Mouse (Mus musculus) gastrocnemius, postnatal 14 days (tissue): Measurements from ENCODE around the gene Cherp. TPM values are rescaled to one million over a fixed set of nuclear protein-coding genes. Genes with fewer than 3 reads are reported as not detected.
A peak's percentile ranks its signal among the peaks of the same experiment; 100 is the strongest.

Source experiments
- DNase-seq: peaks from one replicate; pipeline ENCODE4 v3.0.0; 2021; ENCODE audit warnings: mixed read lengths
- intact Hi-C: fragments of 180-260 bp; cut with DNase I; formaldehyde crosslinking; loops from one replicate; pipeline ENCODE4 v1.15.1; 2025; ENCODE audit warnings: low total_unique reads
- long read RNA-seq, 2 experiments: library from polyadenylated mRNA; stranded (forward); transcript quantifications; one replicate each; pipeline ENCODE4 v2.0.0; 2021
- total RNA-seq, 2 experiments: library from RNA; stranded (reverse); gene quantifications; 2 replicates each; pipeline ENCODE4 v1.2.3; 2021

The Cherp gene
- total RNA-seq, result 10 to 100 TPM; 23.0 to 26.5 TPM
- long read RNA-seq, experiment 1, transcript Cherp-207 (18 exons, 3,646 nt), result major isoform, 11 of 21 reads
- long read RNA-seq, experiment 1, partial matches to known transcripts, result 8 of 21 reads
- long read RNA-seq, experiment 1, other reads (novel, unspliced or antisense), result 2 of 21 reads
- long read RNA-seq, experiment 2, transcript Cherp-207 (18 exons, 3,646 nt), result major isoform, 13 of 19 reads
- long read RNA-seq, experiment 2, partial matches to known transcripts, result 3 of 19 reads
- long read RNA-seq, experiment 2, other reads (novel, unspliced or antisense), result 3 of 19 reads

DNA sequence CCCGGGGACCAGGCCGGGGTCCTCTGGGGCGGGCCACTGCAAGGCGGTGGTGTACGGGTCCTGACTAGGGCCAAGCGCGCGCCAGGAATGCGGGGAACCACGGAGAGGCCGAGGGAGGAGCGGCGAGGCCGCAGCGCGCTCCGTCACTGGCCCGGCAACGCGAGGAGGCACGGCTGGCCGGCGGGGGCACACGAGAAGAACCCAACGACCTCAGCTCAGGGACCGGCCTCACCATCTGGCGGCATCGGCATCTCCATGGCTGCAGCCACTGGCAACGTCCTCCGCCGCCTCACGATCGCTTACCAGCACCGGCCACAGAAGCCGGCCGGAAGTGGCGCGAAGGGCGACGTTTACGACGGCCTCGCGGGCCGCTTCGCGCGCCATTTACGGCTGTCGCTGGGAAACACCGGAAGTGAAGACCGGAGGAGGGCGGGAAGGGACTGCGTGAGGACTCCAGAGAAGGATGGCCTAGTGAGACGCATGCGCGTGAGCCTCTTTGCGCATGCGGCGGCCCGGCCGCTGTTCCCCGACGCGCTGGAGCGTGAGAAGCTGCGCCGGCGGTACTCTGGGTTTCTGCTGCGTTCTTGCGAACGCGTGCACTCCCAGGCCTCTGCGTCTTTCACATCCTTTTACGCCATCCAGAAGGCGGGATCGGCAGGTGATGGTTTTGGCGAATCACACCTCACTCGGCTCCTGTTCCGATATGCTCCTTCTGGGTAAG lies at the start of gene Cherp:
Cherp (minus strand) TSS at position 401 of the 721 bp plus-strand sequence.
- intact Hi-C loops, result no loop called here
- DNase-seq, result peak; percentile 97

DNA sequence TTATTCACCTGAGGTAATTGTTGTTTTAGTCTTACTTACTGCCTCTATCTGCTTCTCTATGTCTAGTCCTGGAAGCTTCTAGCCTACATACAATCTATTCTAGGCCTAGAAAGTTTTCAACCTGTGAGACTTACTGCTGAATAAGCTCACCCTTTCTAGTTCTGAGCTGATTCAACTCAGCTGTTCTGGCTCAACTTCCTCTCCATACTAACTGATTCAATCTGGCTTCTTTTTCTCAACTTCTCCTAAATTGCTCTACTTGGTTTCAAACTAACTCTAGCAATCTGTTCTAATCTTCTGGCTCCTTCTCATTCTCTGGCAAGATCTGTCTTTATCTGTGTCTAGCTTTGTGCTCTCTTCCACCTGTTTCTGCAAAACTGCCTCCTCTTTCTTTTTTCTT lies 46.9 kb upstream of the Cherp start:
- no peak for DNase-seq
- intact Hi-C loops, result no loop called here

DNA sequence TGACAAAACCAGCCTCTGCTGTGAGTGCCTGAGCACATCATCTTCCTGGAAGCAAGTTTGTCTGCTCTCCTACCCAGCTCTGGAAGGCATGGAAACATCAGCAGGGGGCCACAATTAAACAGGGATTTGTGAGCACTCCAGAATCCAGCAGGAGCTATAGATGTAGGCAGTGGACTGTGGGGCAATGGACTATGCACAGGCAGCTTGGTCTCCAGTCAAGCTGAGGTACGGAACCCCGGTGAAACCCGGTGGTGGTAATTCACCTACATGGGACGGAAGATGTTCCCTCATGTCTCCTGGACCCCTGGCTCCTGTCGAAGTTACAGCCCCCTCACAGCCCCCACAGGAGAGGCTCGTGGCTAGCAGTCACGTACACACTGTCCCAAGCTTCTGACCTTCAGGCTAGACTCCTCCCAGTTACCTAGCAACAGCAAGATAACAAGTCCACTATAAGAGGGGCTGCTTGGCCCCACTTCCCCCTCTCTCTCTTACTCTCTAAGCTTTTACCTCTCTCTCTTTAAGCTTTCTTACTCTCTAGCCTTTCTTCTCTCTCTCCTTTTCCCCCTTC lies 42.5 kb upstream of the Cherp start:
- intact Hi-C loops, result no loop called here

DNA sequence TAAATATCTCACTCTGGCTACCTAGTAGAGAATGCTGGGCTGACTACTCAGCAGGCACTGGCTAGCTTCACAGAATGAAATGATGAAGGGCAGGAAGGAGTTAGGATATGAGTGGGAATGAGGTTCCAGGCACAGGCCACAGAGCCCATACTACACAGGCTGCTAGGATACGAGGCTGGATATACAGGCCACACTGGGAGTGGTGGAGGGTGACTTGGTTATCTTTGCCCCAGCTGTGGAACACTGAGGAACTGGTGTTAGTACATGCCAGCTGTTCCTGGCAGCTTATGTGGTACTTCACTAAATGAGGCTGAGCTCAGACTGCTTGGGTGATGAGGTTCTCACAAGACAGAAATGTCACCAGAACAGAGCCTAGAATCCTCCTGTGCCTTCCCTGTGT lies 38.1 kb upstream of the Cherp start:
- intact Hi-C loops, result no loop called here
- no peak for DNase-seq

More for the DNA sequence above, 42.5 kb upstream of the Cherp start:
- DNase-seq, result no peak

- DNase-seq, result no peak
- intact Hi-C loops, result no loop called here
Measured at GRCm38 (mm10) chr8:72512648-72513047, 37.6 kb upstream of the Cherp start.

DNA sequence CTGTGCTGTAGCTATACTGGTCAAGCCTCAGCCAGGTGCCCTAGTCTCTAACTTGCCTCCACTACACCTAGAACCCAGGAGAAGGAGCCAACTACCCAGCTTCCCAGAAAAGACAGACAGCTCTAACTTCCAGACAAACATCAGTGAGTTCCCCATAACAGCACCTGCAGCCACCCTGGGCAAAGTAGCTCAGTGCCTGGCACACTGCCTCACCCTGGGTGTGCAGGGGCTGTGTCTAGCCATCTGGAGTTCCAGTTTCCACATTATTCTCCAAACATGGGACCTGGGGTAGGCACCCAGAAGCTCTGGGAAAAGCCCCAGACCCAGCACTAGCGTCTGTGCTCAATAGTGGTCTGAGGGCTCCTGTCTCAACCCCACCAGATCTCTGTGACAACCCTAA lies 32.5 kb upstream of the Cherp start:
- no peak for DNase-seq
- intact Hi-C loops, result no loop called here

DNA sequence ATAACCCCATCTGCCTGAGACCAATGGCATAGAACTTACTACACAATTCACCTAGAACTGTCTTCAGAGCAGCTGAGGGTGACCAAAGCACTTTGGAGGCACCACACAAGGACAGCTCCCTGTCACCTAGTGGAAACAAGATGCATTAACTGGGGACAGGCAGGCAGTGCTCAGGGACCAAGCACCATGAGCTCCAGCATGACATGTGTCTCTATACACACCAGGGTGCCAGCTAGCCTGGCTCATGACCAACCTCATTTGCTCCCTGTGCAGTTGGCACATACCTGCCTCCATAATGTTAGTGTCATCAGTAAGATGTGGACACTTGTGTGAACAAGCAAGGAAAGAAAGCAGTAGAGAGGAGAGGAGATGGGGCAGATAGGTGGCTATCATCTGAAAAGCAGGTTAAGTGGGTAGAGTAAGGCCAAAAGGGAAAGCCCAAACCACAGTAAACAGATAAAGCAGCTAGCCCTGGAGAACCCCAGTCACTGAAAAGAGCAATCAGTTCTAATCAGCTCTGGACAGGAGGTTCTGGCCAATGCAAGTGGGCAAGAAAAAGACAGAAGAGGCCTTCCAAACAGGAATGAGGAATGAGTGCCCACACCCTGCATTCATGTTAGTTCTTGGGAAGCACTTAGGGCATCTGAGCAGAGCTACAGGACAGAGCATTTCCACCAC lies 29.8 kb upstream of the Cherp start:
- intact Hi-C loops, result no loop called here
- no peak for DNase-seq

DNA sequence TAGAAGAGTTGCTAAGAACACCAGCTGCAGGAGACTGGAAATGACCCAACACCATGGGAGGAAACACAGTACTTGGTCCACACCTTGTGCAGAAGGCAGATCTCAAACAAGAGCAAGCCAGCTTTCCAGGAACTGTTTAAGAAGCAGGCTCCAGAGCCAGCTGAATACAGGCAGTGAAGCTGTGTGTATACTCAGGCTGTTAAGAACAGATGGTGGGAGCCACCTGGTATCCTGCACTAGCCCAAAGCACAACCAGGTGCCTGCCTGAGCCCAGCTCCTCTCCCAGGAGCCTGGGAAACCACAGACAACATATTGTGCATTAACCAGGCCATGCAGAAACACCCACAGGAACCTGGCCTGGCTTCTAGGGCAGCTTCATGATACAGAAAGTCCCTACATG lies 29.1 kb upstream of the Cherp start:
- intact Hi-C loops, result no loop called here

DNA sequence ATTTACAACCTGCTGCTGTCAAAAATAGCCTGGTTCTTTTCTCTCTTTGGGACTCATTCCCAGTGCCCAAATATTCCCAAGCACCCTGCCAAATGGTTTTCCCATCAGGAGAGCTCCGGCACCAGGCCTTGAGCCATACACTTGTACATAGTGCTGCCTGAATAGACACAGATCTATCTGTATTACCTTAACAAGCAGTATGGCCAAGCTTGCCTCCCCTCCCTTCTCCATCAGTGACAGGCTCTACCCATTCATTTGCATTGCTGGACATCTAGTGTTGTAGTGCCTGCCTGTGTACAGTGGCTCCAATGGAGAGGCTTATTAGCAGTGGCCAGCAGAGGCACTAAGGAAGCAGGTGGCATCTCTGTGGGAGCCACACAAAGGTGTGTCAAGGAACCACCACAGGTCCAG lies 25.5 kb upstream of the Cherp start:
- DNase-seq, result no peak
- intact Hi-C loops, result no loop called here

More for the DNA sequence above, 29.1 kb upstream of the Cherp start:
- DNase-seq, result no peak

DNA sequence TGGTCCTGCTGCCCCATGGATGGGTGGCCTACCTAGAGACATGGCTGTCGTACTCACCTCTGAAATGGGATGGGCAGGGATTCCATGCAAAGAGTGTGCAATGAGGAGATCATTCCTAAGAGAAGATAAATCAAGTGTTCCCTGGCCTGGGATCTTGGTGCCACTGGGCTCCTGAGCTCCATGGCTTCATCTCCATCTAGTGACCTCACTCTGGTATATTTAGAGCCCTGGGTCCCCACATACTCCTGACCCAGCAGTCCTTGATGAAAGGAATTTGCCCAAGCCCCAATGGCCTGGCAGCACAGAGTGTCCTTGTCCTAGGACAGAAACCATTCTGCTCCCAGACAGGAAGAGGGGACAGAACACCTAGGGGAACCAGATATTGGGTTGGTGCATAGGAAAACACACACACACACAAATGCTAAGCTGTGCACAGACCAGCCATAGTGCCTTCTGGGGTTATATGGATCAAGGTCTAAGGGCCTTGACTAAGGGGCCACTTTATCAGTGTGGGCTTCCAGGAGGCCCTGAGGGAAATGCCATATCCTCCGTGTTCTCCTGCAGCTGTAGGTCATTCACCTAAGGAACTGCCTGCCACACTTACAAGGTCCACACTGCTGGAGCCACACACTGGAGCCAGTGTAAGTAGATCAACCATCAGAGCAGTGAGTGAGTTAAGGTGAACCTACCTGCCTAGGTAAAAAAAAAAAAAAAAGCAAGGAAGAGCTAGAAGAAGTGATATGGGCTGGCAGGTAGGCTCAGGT lies 24.7 kb upstream of the Cherp start:
- peak; percentile 40 for DNase-seq

GRCm38 (mm10) chr8:72498527-72498926 lies 23.5 kb upstream of the Cherp start:
- no peak for DNase-seq
- intact Hi-C loops, result loop anchor here (10.0 kb wide), 1 partner anchor 46 kb away; the partner anchor contains the start of gene Med26

More for the DNA sequence above, 24.7 kb upstream of the Cherp start:
- intact Hi-C loops, result loop anchor here (10.0 kb wide), 1 partner anchor 45 kb away; the partner anchor contains the start of gene Med26

DNA sequence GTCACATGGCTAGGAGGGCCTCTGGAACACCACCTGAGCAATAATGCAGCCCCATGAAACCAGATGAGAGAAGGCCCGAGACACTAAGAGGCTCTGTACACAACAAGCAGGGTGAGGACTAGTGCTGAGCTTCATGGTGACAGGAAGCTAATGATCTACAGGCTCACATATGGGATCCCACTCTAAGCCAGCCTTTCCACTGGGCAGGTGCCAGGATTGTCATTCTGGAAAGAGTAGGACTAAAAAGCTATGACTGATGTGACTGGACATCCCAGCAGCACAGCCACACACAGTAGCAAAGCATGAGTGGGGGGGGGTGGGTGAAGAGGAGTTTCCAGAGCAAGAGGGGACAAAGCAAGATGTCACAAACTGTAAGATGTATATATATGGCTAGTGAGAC lies 22.9 kb upstream of the Cherp start:
- intact Hi-C loops, result loop anchor here (10.0 kb wide), 1 partner anchor 47 kb away; the partner anchor contains the start of gene Med26
- DNase-seq, result no peak

- intact Hi-C loops, result loop anchor here (10.0 kb wide), 1 partner anchor 49 kb away; the partner anchor contains the start of gene Med26
- DNase-seq, result no peak
Measured at GRCm38 (mm10) chr8:72496217-72496616, 21.2 kb upstream of the Cherp start.

DNA sequence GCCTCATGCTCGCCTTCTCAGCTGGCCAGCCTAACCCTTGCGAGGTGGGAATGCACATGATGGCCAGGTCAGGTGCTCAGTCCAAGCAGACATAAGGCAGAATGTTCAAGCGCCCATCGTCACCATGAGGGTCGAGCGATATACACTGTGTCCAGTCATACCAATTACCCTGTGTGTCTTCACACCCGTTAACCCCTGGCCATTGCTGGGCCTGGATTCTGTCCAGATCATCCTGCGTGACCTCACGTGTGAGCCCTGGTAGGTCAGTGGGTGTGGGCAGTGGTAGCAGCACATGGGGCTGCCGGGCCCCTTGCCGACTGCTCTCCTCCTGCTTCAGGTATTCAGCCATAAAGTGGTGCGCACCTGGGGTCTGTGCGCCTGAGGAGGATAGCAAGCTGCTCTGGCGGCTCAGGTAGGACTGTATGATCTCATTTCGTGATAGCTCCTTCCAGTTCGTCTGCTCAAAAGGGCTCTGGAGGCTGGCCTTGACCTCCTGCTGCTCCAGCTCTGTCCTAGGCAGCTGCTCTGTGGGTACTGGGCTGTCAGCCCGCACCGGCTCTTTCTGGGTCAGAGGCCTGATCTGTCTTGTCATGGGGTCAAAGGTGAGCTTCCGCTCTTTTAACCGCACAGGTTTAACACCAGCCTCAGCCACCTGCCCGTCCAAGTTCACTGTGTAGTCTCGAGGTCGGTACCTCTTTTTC lies 20.5 kb upstream of the Cherp start:
- DNase-seq, result no peak
- intact Hi-C loops, result loop anchor here (10.0 kb wide), 1 partner anchor 49 kb away; the partner anchor contains the start of gene Med26

- DNase-seq, result no peak
- intact Hi-C loops, result loop anchor here (10.0 kb wide), 1 partner anchor 51 kb away; the partner anchor contains the start of gene Med26
Measured at GRCm38 (mm10) chr8:72493381-72493780, 18.4 kb upstream of the Cherp start.

- intact Hi-C loops, result loop anchor here (10.0 kb wide), 1 partner anchor 52 kb away; the partner anchor contains the start of gene Med26
- DNase-seq, result peak; percentile 100
Measured at GRCm38 (mm10) chr8:72492622-72493081, 17.6 kb upstream of the Cherp start.

DNA sequence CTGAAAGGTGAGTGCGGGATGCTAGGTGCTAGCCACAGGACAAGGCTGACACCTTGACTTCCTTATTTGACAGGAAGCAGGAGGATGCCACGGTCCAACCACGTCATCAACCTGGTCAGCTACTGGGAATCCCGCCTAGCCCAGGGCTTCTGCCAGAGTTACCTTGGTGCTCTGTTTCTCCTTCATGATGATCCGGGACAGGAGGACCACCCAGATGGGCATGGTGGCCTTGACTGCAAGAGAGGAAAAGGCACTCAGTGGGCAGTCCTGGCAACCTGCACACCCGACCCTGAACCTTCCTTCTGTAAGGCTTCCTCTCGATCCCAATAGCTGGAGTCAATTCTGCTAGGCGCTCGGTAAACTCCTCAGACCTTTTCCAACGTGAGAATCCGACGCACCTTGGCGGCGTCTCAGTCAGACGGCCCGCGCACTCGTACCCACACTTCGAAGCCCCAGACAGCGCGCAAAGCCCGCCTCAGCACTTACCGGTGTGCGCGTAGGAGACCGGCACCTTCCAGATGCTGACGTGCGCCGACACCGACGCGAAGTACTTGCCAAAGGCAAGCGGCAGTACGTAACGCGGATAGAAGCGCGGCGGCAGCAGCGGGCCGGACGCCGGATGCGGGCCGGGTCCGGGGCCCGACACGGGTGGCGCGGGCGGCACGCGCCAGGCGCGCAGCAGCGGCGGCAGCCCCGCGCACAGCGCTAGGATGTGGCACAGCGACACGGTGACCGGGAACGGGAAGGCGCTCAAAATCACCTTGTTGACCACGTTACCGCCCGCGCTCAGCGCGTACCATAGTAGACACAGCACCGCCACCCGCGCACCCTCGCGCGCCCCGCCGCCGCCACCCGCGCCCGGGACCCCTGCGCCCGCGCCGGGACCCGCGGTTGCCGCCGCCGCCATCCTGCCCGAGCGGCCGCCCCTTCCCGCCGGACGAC lies 16.9 kb upstream of the Cherp start, which contains the start of gene Slc35e1:
Slc35e1 (minus strand) TSS at position 935 of the 942 bp plus-strand sequence.
- DNase-seq, result peak; percentile 29
- intact Hi-C loops, result loop anchor here (10.0 kb wide), 1 partner anchor 53 kb away; the partner anchor contains the start of gene Med26
